Mouse (Mus musculus): ENCODE data around the gene Dock6.

- peak; percentile 24; the same call in 1 of the 2 replicates for TF ChIP-seq CTCF (IDR thresholded peaks at IDR 0.05)
- TF ChIP-seq EP300 (IDR thresholded peaks at IDR 0.05) = peak; percentile 95
Observed at GRCm38 (mm10) chr9:21784517-21785307, 67.7 kb downstream of the Dock6 start.
